Mouse (Mus musculus) heart, adult 9 months (tissue): ENCODE results near the gene Vpreb3.
A peak's percentile ranks its signal among the peaks of the same experiment; 100 is the strongest.

Experiments
- DNase-seq, 2 experiments: peaks; one replicate each; pipeline ENCODE4 v3.0.0; 2022; ENCODE audit warnings: low spot score in 2 of 2

Vpreb3 gene

GRCm38 (mm10) chr10:75932081-75932678 is 10.7 kb upstream of the Vpreb3 start:
- DNase-seq, result peak; percentile 47 to 57

GRCm38 (mm10) chr10:75932891-75933290 is 10.0 kb upstream of the Vpreb3 start, which contains the start of gene Chchd10:
Chchd10 (plus strand) TSS chr10:75933130.
- no peak for DNase-seq

DNA sequence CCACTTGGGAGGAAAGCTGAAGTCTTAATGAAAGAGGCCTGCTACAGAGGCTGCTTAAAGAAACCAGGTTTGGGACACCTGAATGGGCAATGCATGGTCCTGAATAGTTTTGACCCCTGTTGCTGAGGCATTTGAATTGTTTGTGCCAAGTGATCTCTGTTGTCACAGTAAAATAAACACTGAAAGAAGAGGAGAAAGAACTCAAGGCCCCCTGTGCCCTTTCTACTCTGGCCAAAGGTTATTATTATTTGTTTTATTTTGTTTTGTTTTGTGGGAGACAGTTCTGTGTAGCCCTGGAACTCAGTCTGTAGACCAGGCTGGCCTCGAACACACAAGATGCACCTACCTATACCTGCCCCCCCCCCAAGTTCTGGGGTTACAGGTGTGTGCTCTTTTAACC is 7.9 kb upstream of the Vpreb3 start:
- DNase-seq, result no peak

- peak; percentile 58 to 75 for DNase-seq
Measured at GRCm38 (mm10) chr10:75935680-75936541, 6.9 kb upstream of the Vpreb3 start, which contains the start of gene Mmp11. Mmp11 (minus strand) TSS chr10:75936496.

- no peak for DNase-seq
Measured at GRCm38 (mm10) chr10:75936909-75937667, 5.8 kb upstream of the Vpreb3 start.

- no peak for DNase-seq
Measured at GRCm38 (mm10) chr10:75937851-75938643, 4.8 kb upstream of the Vpreb3 start.

- no peak for DNase-seq
Measured at GRCm38 (mm10) chr10:75939481-75940234, 3.2 kb upstream of the Vpreb3 start.

DNA sequence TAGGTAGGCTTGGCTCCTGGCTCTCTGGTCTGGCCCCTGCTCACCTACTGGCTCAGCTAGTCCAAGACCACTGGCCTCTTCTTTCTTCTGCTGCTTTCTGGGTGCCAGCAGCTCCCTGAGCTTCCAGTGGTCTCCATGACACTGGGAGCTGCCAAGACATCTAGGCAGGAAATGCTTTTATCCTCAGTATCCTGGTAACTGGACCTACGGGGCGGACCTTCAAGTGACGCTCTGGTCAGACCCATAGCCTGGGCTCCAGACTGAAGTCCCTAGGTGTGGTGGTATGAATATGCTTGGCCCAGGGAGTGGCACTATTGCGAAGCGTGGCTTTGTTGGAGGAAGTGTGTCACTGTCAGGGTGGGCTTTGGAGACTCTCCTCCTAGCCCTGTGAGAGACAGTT is 2.3 kb upstream of the Vpreb3 start, which contains the start of gene Gm867:
Gm867 (minus strand) TSS at position 153 of the 400 bp plus-strand sequence.
- no peak for DNase-seq

- no peak for DNase-seq
Measured at GRCm38 (mm10) chr10:75941042-75941824, 1.6 kb upstream of the Vpreb3 start.

DNA sequence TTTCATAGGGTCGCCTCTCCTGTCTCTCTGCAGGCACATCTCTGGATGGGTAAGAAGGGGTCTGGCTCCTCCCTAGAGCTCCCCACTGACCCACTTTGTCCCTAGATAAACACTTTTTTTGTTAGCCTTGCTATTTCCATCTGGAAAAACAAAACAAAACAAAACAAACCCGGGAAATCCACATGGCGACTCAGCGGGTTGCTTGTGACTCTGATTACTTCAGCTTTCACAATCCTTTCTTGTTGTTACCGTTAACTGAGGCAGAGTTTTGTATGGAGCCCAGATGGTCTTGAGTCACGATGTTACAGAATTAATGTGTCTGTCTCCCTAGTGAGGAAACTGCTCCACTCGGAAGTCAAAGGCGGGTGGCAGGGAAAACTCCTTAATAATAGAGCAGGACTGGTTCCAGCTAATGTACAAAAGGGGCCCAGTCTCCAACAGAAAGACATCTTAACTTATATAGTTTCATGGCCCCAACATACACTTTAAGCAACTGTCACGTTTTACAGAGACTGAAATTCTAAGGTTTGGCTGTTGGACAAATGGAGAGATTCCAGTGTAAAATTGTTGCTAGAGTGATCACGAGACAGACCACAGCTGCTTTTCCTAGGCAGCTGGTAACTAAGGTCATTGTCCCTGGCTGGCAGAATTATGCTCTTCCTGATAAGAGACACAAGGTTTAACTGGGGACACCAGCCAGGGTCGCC is 1.4 kb downstream of the Vpreb3 start:
- peak in 1 of 2 experiments; percentile 59 for DNase-seq

GRCm38 (mm10) chr10:75945213-75945612 is 2.4 kb downstream of the Vpreb3 start:
- no peak for DNase-seq

DNA sequence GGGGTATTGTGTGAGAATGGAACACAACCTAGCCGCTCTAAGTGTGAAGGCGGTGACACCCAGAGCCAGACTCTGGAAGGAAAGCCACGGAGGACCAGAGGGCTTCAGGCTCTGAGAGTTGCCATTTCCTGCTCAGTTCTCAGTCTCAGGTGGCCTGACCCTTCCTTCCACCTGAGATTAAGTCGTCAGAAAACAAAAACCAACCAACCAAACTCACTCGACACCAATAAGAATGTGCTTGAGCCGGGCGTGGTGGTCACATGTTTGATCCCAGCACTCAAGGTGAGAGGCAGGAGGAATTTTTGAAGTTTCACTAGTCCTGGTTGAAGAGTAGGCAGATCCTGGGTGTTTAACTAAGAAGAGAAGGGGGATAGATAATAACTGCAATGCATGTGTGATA is 3.0 kb downstream of the Vpreb3 start:
- DNase-seq, result no peak

DNA sequence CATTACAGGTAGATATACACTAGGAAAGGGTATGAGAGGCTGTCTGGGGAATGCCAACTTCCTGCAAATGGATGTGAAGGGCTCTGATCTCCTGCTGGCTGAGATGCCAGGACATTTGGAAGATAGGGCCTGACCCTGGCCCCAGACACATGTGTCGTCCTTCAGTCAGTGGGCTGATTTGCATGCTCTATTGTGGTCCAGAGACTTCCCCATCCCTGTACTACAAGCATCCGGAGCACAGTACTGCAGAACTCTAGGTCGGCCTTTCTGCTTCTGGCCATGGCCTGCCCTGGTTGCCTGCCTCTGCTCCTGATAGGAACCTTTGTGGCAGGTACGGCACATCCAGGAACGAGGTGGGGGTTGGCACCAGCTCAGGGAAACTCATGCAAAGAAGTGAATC is 5.2 kb downstream of the Vpreb3 start:
- no peak for DNase-seq

DNA sequence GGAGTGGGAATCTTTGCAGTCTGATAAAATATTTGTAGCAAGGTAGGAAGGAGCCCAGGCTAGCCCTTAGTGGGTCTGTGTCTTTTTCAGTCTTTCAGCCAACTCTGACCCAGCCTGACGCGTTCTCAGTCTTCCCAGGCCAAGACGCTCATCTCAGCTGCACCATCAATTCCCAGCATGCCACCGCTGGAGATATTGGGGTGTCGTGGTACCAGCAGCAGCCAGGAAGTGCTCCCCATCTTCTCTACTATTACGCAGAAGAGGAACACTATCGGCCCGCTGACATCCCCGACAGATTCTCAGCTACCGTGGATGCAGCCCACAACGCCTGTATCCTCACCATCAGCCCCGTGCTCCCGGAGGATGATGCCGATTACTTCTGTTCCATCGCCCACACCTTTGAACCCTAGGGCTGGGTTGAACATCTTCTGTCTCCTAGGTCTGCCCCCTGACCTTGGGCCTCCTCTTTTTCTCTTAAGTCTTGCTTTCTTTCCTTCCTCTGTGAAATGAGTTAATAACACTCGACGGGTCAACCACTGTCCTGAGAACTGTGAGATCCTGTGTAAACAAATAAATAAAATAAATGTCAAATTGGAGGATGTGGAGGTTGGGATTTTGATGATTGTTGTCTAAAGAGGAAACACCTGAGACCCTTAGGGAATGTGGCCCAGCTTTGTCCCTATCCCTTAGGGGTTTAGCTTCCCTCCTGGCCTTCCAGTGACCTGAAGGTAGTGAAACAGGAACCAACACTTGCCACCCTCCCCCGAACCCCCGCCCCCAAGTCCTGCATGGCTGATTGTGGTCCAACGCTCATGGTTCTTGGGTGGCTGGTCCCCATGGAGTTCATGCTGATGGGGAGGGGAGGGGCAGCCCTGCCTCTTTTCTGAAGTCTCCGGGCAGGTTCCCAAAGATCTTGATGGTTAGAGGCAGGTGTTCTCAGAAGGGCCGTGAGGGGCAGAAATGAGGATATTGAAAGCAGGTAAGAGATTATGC is 6.5 kb downstream of the Vpreb3 start:
- no peak for DNase-seq

GRCm38 (mm10) chr10:75950791-75951210 is 7.9 kb downstream of the Vpreb3 start:
- no peak for DNase-seq

- DNase-seq, result peak in 1 of 2 experiments; percentile 64
Measured at GRCm38 (mm10) chr10:75951424-75952050, 8.7 kb downstream of the Vpreb3 start.

DNA sequence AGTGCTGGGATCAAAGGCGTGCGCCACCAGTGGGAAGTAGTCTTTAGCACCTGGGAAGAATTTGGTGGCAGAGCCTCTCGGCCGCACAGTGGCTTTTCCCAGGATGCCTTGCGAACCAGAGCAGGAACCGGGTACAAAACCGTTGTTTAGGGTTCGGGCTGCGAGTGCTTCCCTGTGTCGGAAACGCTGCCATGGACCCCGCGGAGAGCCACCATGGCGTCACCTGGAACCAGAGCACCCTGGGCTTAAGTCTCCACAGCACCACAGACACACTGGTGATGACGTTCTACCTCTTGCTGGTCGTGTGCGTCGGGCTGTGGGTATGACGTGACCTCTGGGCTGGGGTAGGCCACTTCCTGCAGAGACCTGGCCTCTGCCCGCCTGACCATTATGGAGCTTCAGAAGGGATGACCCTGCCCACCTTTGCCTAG is 11.5 kb downstream of the Vpreb3 start, which contains the start of gene Gm5134:
Gm5134 (plus strand) TSS at position 134 of the 431 bp plus-strand sequence.
- DNase-seq, result no peak
